Mouse (Mus musculus) granulocyte monocyte progenitor cell, adult 5-6 weeks (primary cell): ENCODE measurements around the gene Zer1. TPM values are rescaled to one million over a fixed set of nuclear protein-coding genes. Genes with fewer than 3 reads are reported as not detected.
"Not testable (repeated sequence)": the region's sequence is repeated elsewhere in the genome, so short reads cannot be mapped to it uniquely, and the experiment has no call there.

Experiments used
- ATAC-seq: replicated peaks from 2 replicates; pipeline ENCODE4 v1.8.0; 2016; ENCODE audit warnings: mild to moderate bottlenecking, moderate TSS enrichment, inconsistent platforms; ENCODE audit not compliant: poor library complexity, severe bottlenecking
- total RNA-seq, 2 experiments: library from RNA; stranded (forward) in 1 of 2; stranded (reverse) in 1 of 2; fragments of 200-712, 200-1000 nt in 1 of 2; fragments of >200 nt in 1 of 2; fragmentation: Nextera tagmentation in 1 of 2; gene quantifications; 2 replicates each; pipeline ENCODE4 v1.2.3; 2014 to 2017

Gene Zer1
- total RNA-seq, 2 experiments from 2014 or later, result 10.6 to 18.3 TPM

- ATAC-seq, result peak; percentile 60
These were observed 67.0 kb downstream of the Zer1 start, which contains the start of gene Set for GRCm38 (mm10) chr2:30057223-30057904. Gene Set (plus strand): TSS chr2:30057378.

- ATAC-seq, result no peak
These were observed 67.6 kb downstream of the Zer1 start for GRCm38 (mm10) chr2:30056736-30057135.

GRCm38 (mm10) chr2:30055310-30055709 is 69.1 kb downstream of the Zer1 start:
- not testable (repeated sequence) for ATAC-seq

GRCm38 (mm10) chr2:30051992-30052761 is 72.2 kb downstream of the Zer1 start:
- ATAC-seq, result no peak

- no peak for ATAC-seq
These were observed 74.6 kb downstream of the Zer1 start for GRCm38 (mm10) chr2:30049831-30050230.

GRCm38 (mm10) chr2:30048699-30049388 is 75.5 kb downstream of the Zer1 start, which contains the start of gene Wdr34:
Gene Wdr34 (minus strand): TSS chr2:30048881.
- ATAC-seq, result peak; percentile 93

- ATAC-seq, result 0 out of 2 replicates have a peak, but pooled peaks have one; percentile 38
These were observed 76.3 kb downstream of the Zer1 start for GRCm38 (mm10) chr2:30048101-30048501.

Other genes with a start within 250 kb of the Zer1 start
- 56.8 and 92.7 TPM in 2 replicates for gene Odf2, start 235.4 kb downstream of the Zer1 start, total RNA-seq (2014; fragmentation: Nextera tagmentation)
- gene Odf2, start 235.4 kb downstream of the Zer1 start, total RNA-seq (2017), result 96.9 and 104 TPM in 2 replicates
- 36.5 and 38.7 TPM in 2 replicates for gene Gle1, start 189.2 kb downstream of the Zer1 start, total RNA-seq (2014; fragmentation: Nextera tagmentation)
- gene Gle1, start 189.2 kb downstream of the Zer1 start, total RNA-seq (2017), result 89.0 and 139 TPM in 2 replicates
- 63.5 and 99.0 TPM in 2 replicates for gene Sptan1, start 159.0 kb downstream of the Zer1 start, total RNA-seq (2014; fragmentation: Nextera tagmentation)
- gene Sptan1, start 159.0 kb downstream of the Zer1 start, total RNA-seq (2017), result 118 and 129 TPM in 2 replicates
- 21.9 and 23.1 TPM in 2 replicates for gene Wdr34, start 75.7 kb downstream of the Zer1 start, total RNA-seq (2014; fragmentation: Nextera tagmentation)
- gene Wdr34, start 75.7 kb downstream of the Zer1 start, total RNA-seq (2017), result 11.5 and 14.1 TPM in 2 replicates
- gene Set, start 67.2 kb downstream of the Zer1 start, total RNA-seq (2014; fragmentation: Nextera tagmentation), result 415 and 437 TPM in 2 replicates
- 2,035 and 2,054 TPM in 2 replicates for gene Set, start 67.2 kb downstream of the Zer1 start, total RNA-seq (2017)
- gene Pkn3, start 46.9 kb downstream of the Zer1 start, total RNA-seq (2014; fragmentation: Nextera tagmentation), result 10.1 and 13.1 TPM in 2 replicates
- gene Pkn3, start 46.9 kb downstream of the Zer1 start, total RNA-seq (2017), result 4.6 and 14.9 TPM in 2 replicates
- 21.5 and 24.1 TPM in 2 replicates for gene Zdhhc12, start 30.9 kb downstream of the Zer1 start, total RNA-seq (2014; fragmentation: Nextera tagmentation)
- gene Zdhhc12, start 30.9 kb downstream of the Zer1 start, total RNA-seq (2017), result 11.0 and 20.7 TPM in 2 replicates
- 65.9 and 83.5 TPM in 2 replicates for gene Tbc1d13, start 9.2 kb upstream of the Zer1 start, total RNA-seq (2014; fragmentation: Nextera tagmentation)
- 42.2 and 49.2 TPM in 2 replicates for gene Tbc1d13, start 9.2 kb upstream of the Zer1 start, total RNA-seq (2017)
- gene Endog, start 46.9 kb upstream of the Zer1 start, total RNA-seq (2014; fragmentation: Nextera tagmentation), result 5.0 and 7.9 TPM in 2 replicates
- gene Endog, start 46.9 kb upstream of the Zer1 start, total RNA-seq (2017), result 3.2 and 8.3 TPM in 2 replicates
- 40.2 and 58.2 TPM in 2 replicates for gene Spout1, start 53.9 kb upstream of the Zer1 start, total RNA-seq (2014; fragmentation: Nextera tagmentation)
- 44.3 and 49.7 TPM in 2 replicates for gene Spout1, start 53.9 kb upstream of the Zer1 start, total RNA-seq (2017)
- 2.6 and 12.8 TPM in 2 replicates for gene Kyat1, start 81.3 kb upstream of the Zer1 start, total RNA-seq (2014; fragmentation: Nextera tagmentation)
- gene Kyat1, start 81.3 kb upstream of the Zer1 start, total RNA-seq (2017), result 4.7 and 8.5 TPM in 2 replicates
- 5.8 and 6.6 TPM in 2 replicates for gene Lrrc8a, start 113.1 kb upstream of the Zer1 start, total RNA-seq (2014; fragmentation: Nextera tagmentation)
- gene Lrrc8a, start 113.1 kb upstream of the Zer1 start, total RNA-seq (2017), result 5.3 and 8.7 TPM in 2 replicates
- gene Gm28035, start 116.0 kb upstream of the Zer1 start, total RNA-seq (2014; fragmentation: Nextera tagmentation), result not detected in 2 replicates
- gene Gm28035, start 116.0 kb upstream of the Zer1 start, total RNA-seq (2017), result not detected in 2 replicates
- gene Phyhd1, start 141.6 kb upstream of the Zer1 start, total RNA-seq (2014; fragmentation: Nextera tagmentation), result 0.99 and 1.2 TPM in 2 replicates
- gene Phyhd1, start 141.6 kb upstream of the Zer1 start, total RNA-seq (2017), result 0.22 and 1.5 TPM in 2 replicates
- gene Gm28038, start 156.5 kb upstream of the Zer1 start, total RNA-seq (2014; fragmentation: Nextera tagmentation), result 3.1 and 19.1 TPM in 2 replicates
- gene Gm28038, start 156.5 kb upstream of the Zer1 start, total RNA-seq (2017), result not detected in 2 replicates
- gene Dolk, start 161.7 kb upstream of the Zer1 start, total RNA-seq (2014; fragmentation: Nextera tagmentation), result 6.1 and 7.5 TPM in 2 replicates
- gene Dolk, start 161.7 kb upstream of the Zer1 start, total RNA-seq (2017), result 12.1 and 15.1 TPM in 2 replicates
- gene Nup188, start 161.8 kb upstream of the Zer1 start, total RNA-seq (2014; fragmentation: Nextera tagmentation), result 37.5 and 51.5 TPM in 2 replicates
- gene Nup188, start 161.8 kb upstream of the Zer1 start, total RNA-seq (2017), result 21.0 and 27.0 TPM in 2 replicates
- gene Sh3glb2, start 234.8 kb upstream of the Zer1 start, total RNA-seq (2014; fragmentation: Nextera tagmentation), result 32.3 and 47.4 TPM in 2 replicates
- gene Sh3glb2, start 234.8 kb upstream of the Zer1 start, total RNA-seq (2017), result 23.1 and 41.1 TPM in 2 replicates
- 6.8 and 13.5 TPM in 2 replicates for gene Miga2, start 239.6 kb upstream of the Zer1 start, total RNA-seq (2014; fragmentation: Nextera tagmentation)
- gene Miga2, start 239.6 kb upstream of the Zer1 start, total RNA-seq (2017), result 7.0 and 7.3 TPM in 2 replicates